Mouse (Mus musculus) inflammation-experienced regulatory T-cells, adult 16 weeks (primary cell): Measurements from ENCODE around the gene Bcap31. TPM values are rescaled to one million over a fixed set of nuclear protein-coding genes. Genes with fewer than 3 reads are reported as not detected.

ENCODE experiments used
- polyA plus RNA-seq: library from polyadenylated mRNA; unstranded; fragments of 100-300 nt; shearing (Covaris generic); gene quantifications from one replicate; pipeline ENCODE4 v1.2.1, GENCODE M21; 2017

The Bcap31 gene
- polyA plus RNA-seq: 307 TPM

DNA sequence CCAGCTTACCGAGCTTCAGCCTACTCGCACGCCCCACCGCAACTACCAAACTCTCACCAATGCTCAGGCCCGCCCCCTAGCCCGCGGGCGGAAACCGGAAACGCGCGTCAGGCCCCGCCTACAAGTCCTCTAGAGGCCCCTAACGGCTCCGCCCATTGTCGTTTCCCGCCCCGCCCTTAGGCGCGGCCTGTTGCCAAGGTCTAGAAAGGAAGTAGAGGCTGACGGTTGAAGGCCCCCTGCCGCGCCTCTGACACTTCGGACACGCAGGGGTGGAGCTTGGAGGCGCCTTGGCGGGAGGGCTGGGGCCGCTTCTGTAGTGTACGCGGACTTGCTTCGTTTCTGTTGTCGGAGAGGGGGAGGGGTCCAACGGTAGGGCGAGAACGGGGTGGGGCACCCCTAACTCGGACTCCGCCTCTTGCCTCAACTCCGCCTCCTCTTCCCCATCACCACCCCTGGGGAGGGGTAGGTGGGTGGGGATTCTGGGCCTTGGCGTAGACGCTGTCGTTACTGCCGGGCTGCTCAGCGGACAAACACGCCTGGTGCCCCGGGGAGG is at the start of gene Bcap31, which contains the start of gene Abcd1:
Gene Bcap31, minus strand, starts transcription at position 67 of the 553 bp plus-strand sequence.
Gene Abcd1, plus strand, starts transcription at position 489 of the 553 bp plus-strand sequence.

DNA sequence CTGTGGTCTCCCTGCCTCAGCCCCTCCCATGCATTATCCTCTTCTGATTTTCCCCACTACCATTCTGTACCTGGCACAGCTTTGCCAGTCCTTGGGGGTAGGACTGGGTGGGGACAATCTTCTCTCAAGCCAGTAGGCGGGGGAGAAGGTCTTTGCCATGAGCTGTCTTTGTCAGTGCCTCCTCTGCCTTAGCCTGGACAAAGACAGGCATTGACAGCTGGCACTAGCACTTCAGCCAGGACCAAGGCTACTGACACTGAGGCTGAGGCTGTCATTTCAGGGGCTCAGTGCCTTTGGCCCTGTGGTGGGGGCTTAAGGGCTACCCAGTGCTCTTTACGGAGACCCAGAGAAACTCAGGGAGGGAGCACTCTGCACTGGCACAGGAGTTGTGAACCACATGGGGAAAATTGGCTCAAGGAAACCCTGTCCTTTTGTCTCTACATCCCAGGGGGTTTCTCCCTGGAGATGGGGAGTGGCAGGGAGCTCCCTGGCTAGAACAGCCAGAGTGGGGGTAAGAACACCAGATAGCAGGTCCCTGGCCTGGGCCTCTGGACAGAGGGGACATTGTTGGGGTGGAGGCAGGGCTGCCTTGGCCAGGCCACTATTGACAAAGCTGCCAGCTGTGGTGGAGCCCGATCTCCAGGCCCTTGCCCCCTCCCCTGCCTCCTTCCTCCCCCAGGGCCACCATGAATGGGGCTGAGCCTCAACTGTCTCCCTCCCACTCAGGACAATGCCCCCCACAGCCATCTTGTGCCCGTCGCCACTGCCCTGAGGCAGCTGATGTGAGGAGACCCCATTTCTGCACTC is 40.6 kb upstream of the Bcap31 start, which contains the start of gene Plxnb3:
Gene Plxnb3, plus strand, starts transcription at position 757 of the 807 bp plus-strand sequence.

DNA sequence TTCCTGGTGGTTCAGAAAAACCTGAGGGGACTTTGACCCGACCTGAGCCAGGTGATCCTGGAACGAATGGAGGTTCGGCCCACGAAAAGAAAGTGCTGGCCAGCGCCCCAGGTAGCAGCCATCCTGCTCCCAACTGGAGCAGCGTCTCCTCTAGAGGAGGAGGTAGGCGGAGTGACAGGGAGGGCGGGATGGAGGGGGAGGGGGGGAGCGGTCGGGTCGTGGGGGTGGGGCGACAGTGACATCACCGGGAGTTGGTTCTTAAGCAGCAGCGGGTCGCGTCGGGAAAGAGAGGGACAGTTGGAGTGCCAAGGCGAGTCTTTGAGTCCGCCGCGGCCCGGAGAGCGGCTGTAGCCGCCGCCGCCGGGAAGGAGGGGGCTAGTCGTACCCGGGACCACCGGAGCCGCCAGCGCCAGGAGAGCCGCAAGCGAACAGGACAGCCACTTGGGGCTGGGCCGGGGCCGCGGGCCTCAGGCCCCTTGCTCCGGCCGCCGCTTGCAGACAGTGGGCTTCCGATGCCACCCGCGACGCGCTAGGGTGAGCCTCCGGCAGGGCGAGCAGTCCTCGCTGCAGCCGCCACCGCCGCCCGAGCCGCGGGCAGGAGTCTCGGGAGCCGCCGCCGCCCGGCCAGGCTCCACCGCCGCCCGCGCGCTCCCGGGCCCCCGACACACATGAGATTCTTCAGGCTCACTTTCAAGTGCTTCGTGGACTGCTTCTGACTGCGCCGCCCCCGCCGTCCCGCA is 42.9 kb downstream of the Bcap31 start, which contains the start of gene Slc6a8:
Gene Slc6a8, plus strand, starts transcription at position 272 of the 740 bp plus-strand sequence.

GRCm38 (mm10) chrX:73659575-73660283 is 56.2 kb downstream of the Bcap31 start, which contains the start of gene Pnck:
Pnck (minus strand) TSS chrX:73660117.

DNA sequence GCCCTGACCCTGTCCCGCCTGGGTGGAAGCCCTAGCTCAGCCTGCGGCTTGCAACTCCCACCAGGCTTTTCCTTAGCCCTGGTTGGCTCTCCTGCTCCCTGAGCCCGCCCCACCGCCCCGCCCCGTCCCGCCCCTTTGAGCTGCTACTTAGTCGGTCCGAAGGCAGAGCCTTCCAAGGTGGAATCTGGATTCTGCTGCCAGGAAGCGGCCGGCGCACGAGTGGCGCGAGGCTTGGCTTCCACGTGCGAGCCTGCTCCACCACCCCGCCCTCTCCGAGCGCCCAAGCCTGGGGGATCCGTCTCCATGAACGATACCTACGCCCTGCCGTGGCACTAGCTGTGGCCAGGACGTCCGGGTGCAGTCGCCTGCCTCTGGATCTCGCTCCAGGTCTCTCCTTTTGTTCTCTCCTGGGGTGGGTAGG is 76.7 kb downstream of the Bcap31 start, which contains the start of gene Dusp9:
Gene Dusp9, plus strand, starts transcription at position 165 of the 421 bp plus-strand sequence.

Other genes with a start within 250 kb of the Bcap31 start
- gene Bgn, start 232.6 kb downstream of the Bcap31 start, polyA plus RNA-seq: not detected
- not detected for gene Atp2b3, start 213.1 kb downstream of the Bcap31 start, polyA plus RNA-seq
- gene Dusp9, start 76.8 kb downstream of the Bcap31 start, polyA plus RNA-seq: 0.49 TPM
- gene Pnck, start 56.1 kb downstream of the Bcap31 start, polyA plus RNA-seq: 3.0 TPM
- 0.63 TPM for gene Slc6a8, start 43.0 kb downstream of the Bcap31 start, polyA plus RNA-seq
- 48.1 TPM for gene Abcd1, start 422 bp upstream of the Bcap31 start, polyA plus RNA-seq
- gene Plxnb3, start 40.9 kb upstream of the Bcap31 start, polyA plus RNA-seq: 0.06 TPM
- 1.6 TPM for gene Srpk3, start 58.2 kb upstream of the Bcap31 start, polyA plus RNA-seq
- gene Idh3g, start 70.7 kb upstream of the Bcap31 start, polyA plus RNA-seq: 226 TPM
- 243 TPM for gene Ssr4, start 70.9 kb upstream of the Bcap31 start, polyA plus RNA-seq
- 0.44 TPM for gene Pdzd4, start 108.8 kb upstream of the Bcap31 start, polyA plus RNA-seq
- 4.2 TPM for gene Avpr2, start 175.9 kb upstream of the Bcap31 start, polyA plus RNA-seq
- gene L1cam, start 179.9 kb upstream of the Bcap31 start, polyA plus RNA-seq: 9.2 TPM
- gene Arhgap4, start 205.7 kb upstream of the Bcap31 start, polyA plus RNA-seq: 322 TPM
- gene Naa10, start 205.8 kb upstream of the Bcap31 start, polyA plus RNA-seq: 224 TPM
- gene Renbp, start 214.7 kb upstream of the Bcap31 start, polyA plus RNA-seq: 11.6 TPM